Mouse (Mus musculus) stomach, embryonic 16.5 days (tissue): ENCODE measurements around the gene H2al1h. TPM values are rescaled to one million over a fixed set of nuclear protein-coding genes. Genes with fewer than 3 reads are reported as not detected.
"Not testable (repeated sequence)": the region's sequence is repeated elsewhere in the genome, so short reads cannot be mapped to it uniquely, and the experiment has no call there.

Source experiments
- ATAC-seq: fragments of 200-750 bp; cut with Nextera tagmentation; 2 replicates; pipeline ENCODE4 v1.8.0; 2017; ENCODE audit warnings: moderate number of reproducible peaks, moderate TSS enrichment; ENCODE audit not compliant: insufficient read depth, low FRiP score
- H3K27ac ChIP-seq: fragments of 300-500 bp; sonication (generic); 2 replicates; pipeline ENCODE4 v1.5.1; 2014; ENCODE audit warnings: low read length
- H3K27me3 ChIP-seq: fragments of 300-500 bp; sonication (generic); 2 replicates; pipeline ENCODE4 v1.6.1; 2014; ENCODE audit warnings: low read length, control low read depth, mixed read lengths; ENCODE audit not compliant: control insufficient read depth, insufficient read depth
- H3K36me3 ChIP-seq: fragments of 300-500 bp; sonication (generic); 2 replicates; pipeline ENCODE4 v1.6.1; 2014; ENCODE audit warnings: low read length; ENCODE audit not compliant: control insufficient read depth, insufficient read depth
- H3K4me1 ChIP-seq: fragments of 300-500 bp; sonication (generic); 2 replicates; pipeline ENCODE4 v1.6.1; 2014; ENCODE audit warnings: low read length, control low read depth, mixed read lengths; ENCODE audit not compliant: control insufficient read depth, insufficient read depth
- H3K4me2 ChIP-seq: fragments of 300-500 bp; sonication (generic); 2 replicates; pipeline ENCODE4 v1.6.1; 2014; ENCODE audit warnings: low read depth, low read length, mixed read lengths
- H3K4me3 ChIP-seq: fragments of 300-500 bp; sonication (generic); replicated peaks from 2 replicates; pipeline ENCODE4 v1.5.1; 2014; ENCODE audit warnings: mild to moderate bottlenecking, low read length
- H3K9ac ChIP-seq: fragments of 300-500 bp; sonication (generic); 2 replicates; pipeline ENCODE4 v1.6.1; 2014; ENCODE audit warnings: low read length
- H3K9me3 ChIP-seq: fragments of 300-500 bp; sonication (generic); replicated peaks from 2 replicates; pipeline ENCODE4 v1.6.1; 2016; ENCODE audit warnings: low read length, control low read depth; ENCODE audit not compliant: control insufficient read depth
- WGBS: fragments of 180-500 bp; shearing (Covaris S2); extraction: QIAGEN DNeasy Blood & Tissue Kit; methylation state at CpG from one replicate; pipeline ENCODE4 v1.1.7; 2014; 5-methylcytosine and 5-hydroxymethylcytosine counted together
- polyA plus RNA-seq: library from polyadenylated mRNA; unstranded; fragments of >200 nt; fragmentation: Nextera tagmentation; extraction: Ambion mirVana; gene quantifications from 2 replicates; pipeline ENCODE4 v1.2.1, GENCODE M21; 2015

H2al1h gene
- not detected in 2 replicates for polyA plus RNA-seq

GRCm38 (mm10) chrX:11321192-11321591 is at the start of gene H2al1h:
TSS of gene H2al1h (plus strand) at chrX:11321492.
- H3K4me2 ChIP-seq, H3K36me3 ChIP-seq, H3K27me3 ChIP-seq, H3K4me3 ChIP-seq, H3K27ac ChIP-seq, H3K9me3 ChIP-seq, ATAC-seq, H3K4me1 ChIP-seq, H3K9ac ChIP-seq: not testable (repeated sequence)
- no CpG with 5 or more reads among the region's 6 CpGs for WGBS

- Histone ChIP-seq H3K9ac (no peak overlapping the region), H3K27me3 (peaks cover 8% of the 10 kb centered on the region; the same call in 1 of the 2 replicates), H3K36me3 (no peaks in the 10 kb centered on the region), H3K4me2 (no peak overlapping the region), H3K4me3 (no peak overlapping the region), H3K27ac (no peak overlapping the region), H3K9me3 (no peaks in the 10 kb centered on the region), H3K4me1 (no peaks in the 10 kb centered on the region)
- ATAC-seq, result no peak
- 69% methylated on average over 3 of the region's 3 CpGs for WGBS
Measured at GRCm38 (mm10) chrX:11273190-11273589, 48.1 kb upstream of the H2al1h start.

GRCm38 (mm10) chrX:11277083-11277482 is 44.2 kb upstream of the H2al1h start:
- no peak overlapping the region for H3K9ac ChIP-seq
- H3K4me3 ChIP-seq, result no peak overlapping the region
- no peak overlapping the region for H3K27ac ChIP-seq
- no peak for ATAC-seq
- 62% methylated on average over 6 of the region's 6 CpGs for WGBS
- H3K4me1 ChIP-seq, result no peaks in the 10 kb centered on the region
- H3K36me3 ChIP-seq, result no peaks in the 10 kb centered on the region
- no peak overlapping the region for H3K4me2 ChIP-seq
- peaks cover 8% of the 10 kb centered on the region; the same call in 1 of the 2 replicates for H3K27me3 ChIP-seq
- no peaks in the 10 kb centered on the region for H3K9me3 ChIP-seq

- no peaks in the 10 kb centered on the region for H3K9me3 ChIP-seq
- no peak overlapping the region for H3K4me2 ChIP-seq
- no peak overlapping the region for H3K9ac ChIP-seq
- H3K27me3 ChIP-seq, result 0 out of 2 replicates have a peak, but pooled peaks cover 4% of the 10 kb centered on the region
- no peak overlapping the region for H3K4me3 ChIP-seq
- WGBS, result 52% methylated on average over 2 of the region's 2 CpGs
- ATAC-seq, result no peak
- no peak overlapping the region for H3K27ac ChIP-seq
- no peaks in the 10 kb centered on the region for H3K4me1 ChIP-seq
- no peaks in the 10 kb centered on the region for H3K36me3 ChIP-seq
Measured at GRCm38 (mm10) chrX:11280741-11281140, 40.6 kb upstream of the H2al1h start.

GRCm38 (mm10) chrX:11288306-11288882 is 32.9 kb upstream of the H2al1h start:
- no peak overlapping the region for H3K9ac ChIP-seq
- H3K4me2 ChIP-seq, result no peak overlapping the region
- WGBS, result 42% methylated on average over 14 of the region's 14 CpGs
- no peak for ATAC-seq
- no peak overlapping the region for H3K27ac ChIP-seq
- peaks cover 2% of the 10 kb centered on the region for H3K27me3 ChIP-seq
- no peaks in the 10 kb centered on the region for H3K9me3 ChIP-seq
- no peaks in the 10 kb centered on the region for H3K36me3 ChIP-seq
- no peak overlapping the region for H3K4me3 ChIP-seq
- no peaks in the 10 kb centered on the region for H3K4me1 ChIP-seq

GRCm38 (mm10) chrX:11289244-11289643 is 32.0 kb upstream of the H2al1h start:
- 70% methylated on average over 4 of the region's 4 CpGs for WGBS
- Histone ChIP-seq H3K9ac (no peak overlapping the region), H3K4me2 (no peak overlapping the region), H3K9me3 (no peaks in the 10 kb centered on the region), H3K27ac (no peak overlapping the region), H3K27me3 (peaks cover 2% of the 10 kb centered on the region), H3K36me3 (no peaks in the 10 kb centered on the region), H3K4me1 (no peaks in the 10 kb centered on the region), H3K4me3 (no peak overlapping the region)
- no peak for ATAC-seq

GRCm38 (mm10) chrX:11298957-11299356 is 22.3 kb upstream of the H2al1h start, which contains the start of gene H2al1a:
TSS of gene H2al1a (plus strand) at chrX:11299257.
- not testable (repeated sequence) for H3K27me3 ChIP-seq, ATAC-seq, H3K9ac ChIP-seq, H3K4me1 ChIP-seq, H3K27ac ChIP-seq, H3K36me3 ChIP-seq, H3K4me3 ChIP-seq, H3K4me2 ChIP-seq, H3K9me3 ChIP-seq
- WGBS, result no CpG with 5 or more reads among the region's 3 CpGs

- H3K27me3 ChIP-seq, H3K4me1 ChIP-seq, H3K27ac ChIP-seq, H3K9me3 ChIP-seq, ATAC-seq, H3K36me3 ChIP-seq, H3K4me2 ChIP-seq, H3K9ac ChIP-seq, H3K4me3 ChIP-seq: not testable (repeated sequence)
- WGBS, result 81% methylated on average over 1 of the region's 3 CpGs
Measured at GRCm38 (mm10) chrX:11302132-11302531, 19.2 kb upstream of the H2al1h start, which contains the start of gene H2al1b. TSS of gene H2al1b (plus strand) at chrX:11302432.

GRCm38 (mm10) chrX:11305355-11305754 is 15.9 kb upstream of the H2al1h start, which contains the start of gene H2al1c:
TSS of gene H2al1c (plus strand) at chrX:11305655.
- ATAC-seq, H3K27ac ChIP-seq, H3K9ac ChIP-seq, H3K4me2 ChIP-seq, H3K27me3 ChIP-seq, H3K4me3 ChIP-seq, H3K9me3 ChIP-seq, H3K36me3 ChIP-seq, H3K4me1 ChIP-seq: not testable (repeated sequence)
- WGBS, result 82% methylated on average over 1 of the region's 6 CpGs
